Mouse (Mus musculus): ENCODE measurements around the gene Gm20388. TPM values are rescaled to one million over a fixed set of nuclear protein-coding genes. Genes with fewer than 3 reads are reported as not detected.
"Not testable (repeated sequence)": the region's sequence is repeated elsewhere in the genome, so short reads cannot be mapped to it uniquely, and the experiment has no call there.

The Gm20388 gene
- polyA plus RNA-seq, 1 experiment: 59.3 TPM

GRCm38 (mm10) chr8:124007829-124008228, 4097.2 kb downstream of the Gm20388 start:
- DNase-seq (ENCODE audit: low read depth): no peak

GRCm38 (mm10) chr8:124011580-124011979, 4100.9 kb downstream of the Gm20388 start:
- TF ChIP-seq CTCF (IDR thresholded peaks at IDR 0.05; ENCODE audit: borderline replicate concordance, extremely low read depth, insufficient read depth, insufficient read length) (no peak), POLR2A (IDR thresholded peaks at IDR 0.05; ENCODE audit: borderline replicate concordance, extremely low read depth, insufficient read depth, insufficient read length, poor library complexity, severe bottlenecking) (no peak)

More at GRCm38 (mm10) chr8:124007829-124008228, 4097.2 kb downstream of the Gm20388 start:
- no peak for TF ChIP-seq POLR2A (IDR thresholded peaks at IDR 0.05; ENCODE audit: borderline replicate concordance, extremely low read depth, insufficient read depth, insufficient read length, poor library complexity, severe bottlenecking)
- no peak for TF ChIP-seq CTCF (IDR thresholded peaks at IDR 0.05; ENCODE audit: borderline replicate concordance, extremely low read depth, insufficient read depth, insufficient read length)

GRCm38 (mm10) chr8:124011989-124012586, 4101.4 kb downstream of the Gm20388 start:
- TF ChIP-seq CTCF (IDR thresholded peaks at IDR 0.05; ENCODE audit: borderline replicate concordance, extremely low read depth, insufficient read depth, insufficient read length) (no peak), POLR2A (IDR thresholded peaks at IDR 0.05; ENCODE audit: borderline replicate concordance, extremely low read depth, insufficient read depth, insufficient read length, poor library complexity, severe bottlenecking) (no peak)
- DNase-seq (ENCODE audit: low read depth): no peak

More at GRCm38 (mm10) chr8:124011580-124011979, 4100.9 kb downstream of the Gm20388 start:
- no peak for DNase-seq (ENCODE audit: low read depth)

DNA sequence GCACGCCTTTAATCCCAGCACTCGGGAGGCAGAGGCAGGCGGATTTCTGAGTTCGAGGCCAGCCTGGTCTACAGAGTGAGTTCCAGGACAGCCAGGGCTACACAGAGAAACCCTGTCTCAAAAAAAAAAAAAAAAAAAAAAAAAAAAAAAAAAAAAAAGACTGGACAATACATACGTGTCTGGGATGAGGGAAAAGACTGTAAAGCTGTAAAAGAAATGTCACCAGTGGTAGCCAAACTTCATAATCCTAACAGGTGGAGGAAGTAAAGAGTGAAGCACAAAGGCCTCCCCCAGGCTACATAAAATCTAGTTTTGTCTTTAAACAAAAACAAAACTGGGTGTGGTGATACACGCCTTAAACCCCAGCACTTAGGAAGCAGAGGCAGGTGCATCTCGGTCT, 4103.7 kb downstream of the Gm20388 start:
- DNase-seq (ENCODE audit: low read depth): not testable (repeated sequence)

DNA sequence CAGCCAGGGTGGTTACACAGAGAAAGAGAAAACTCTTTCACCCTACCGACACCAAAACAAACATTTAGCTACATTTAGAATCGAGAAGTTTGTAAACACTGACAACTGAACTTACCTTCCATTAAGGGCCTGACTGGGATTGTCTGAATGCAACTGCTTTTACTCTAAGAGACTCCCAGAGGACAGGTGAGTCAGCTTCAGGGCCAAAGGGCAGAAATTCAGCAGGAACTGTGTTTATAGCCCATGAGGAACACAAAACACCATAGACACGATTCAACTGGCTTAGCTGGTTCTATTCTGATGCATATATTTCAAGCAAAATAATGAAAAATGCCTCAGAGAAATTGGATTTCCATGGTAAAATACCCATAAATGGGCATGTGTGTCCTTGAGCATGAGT, 4104.1 kb downstream of the Gm20388 start:
- TF ChIP-seq POLR2A (IDR thresholded peaks at IDR 0.05; ENCODE audit: borderline replicate concordance, extremely low read depth, insufficient read depth, insufficient read length, poor library complexity, severe bottlenecking) (no peak), CTCF (IDR thresholded peaks at IDR 0.05; ENCODE audit: borderline replicate concordance, extremely low read depth, insufficient read depth, insufficient read length) (no peak)
- no peak for DNase-seq (ENCODE audit: low read depth)

DNA sequence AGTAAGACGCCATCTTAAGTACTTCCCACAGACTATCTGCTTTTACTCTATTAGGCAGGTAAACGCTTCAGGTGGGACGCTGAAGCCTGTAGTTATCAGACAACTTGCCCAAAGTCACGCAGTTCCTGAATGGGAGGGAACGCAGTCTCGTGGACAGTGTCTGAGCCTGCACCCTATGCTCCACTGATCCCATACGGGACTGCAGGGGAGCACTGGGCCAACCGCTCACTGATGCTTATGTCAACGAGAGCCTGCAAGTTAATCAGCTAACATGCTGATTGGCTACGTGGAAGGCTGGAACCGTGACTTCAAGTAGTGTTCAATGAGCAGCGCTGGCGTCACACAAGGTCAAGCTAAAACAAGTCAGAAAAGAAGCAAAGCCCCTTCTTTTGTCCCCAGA, 4109.1 kb downstream of the Gm20388 start:
- TF ChIP-seq CTCF (IDR thresholded peaks at IDR 0.05; ENCODE audit: borderline replicate concordance, extremely low read depth, insufficient read depth, insufficient read length) (no peak), POLR2A (IDR thresholded peaks at IDR 0.05; ENCODE audit: borderline replicate concordance, extremely low read depth, insufficient read depth, insufficient read length, poor library complexity, severe bottlenecking) (no peak)
- DNase-seq (ENCODE audit: low read depth): peak; percentile 11

- TF ChIP-seq CTCF (IDR thresholded peaks at IDR 0.05; ENCODE audit: borderline replicate concordance, extremely low read depth, insufficient read depth, insufficient read length) (peak; percentile 3; the same call in 1 of the 2 replicates), POLR2A (IDR thresholded peaks at IDR 0.05; ENCODE audit: borderline replicate concordance, extremely low read depth, insufficient read depth, insufficient read length, poor library complexity, severe bottlenecking) (peak; percentile 52; the same call in 1 of the 2 replicates)
- DNase-seq (ENCODE audit: low read depth): peak; percentile 86
Observed at GRCm38 (mm10) chr8:124020439-124021236, 4110.0 kb downstream of the Gm20388 start.

DNA sequence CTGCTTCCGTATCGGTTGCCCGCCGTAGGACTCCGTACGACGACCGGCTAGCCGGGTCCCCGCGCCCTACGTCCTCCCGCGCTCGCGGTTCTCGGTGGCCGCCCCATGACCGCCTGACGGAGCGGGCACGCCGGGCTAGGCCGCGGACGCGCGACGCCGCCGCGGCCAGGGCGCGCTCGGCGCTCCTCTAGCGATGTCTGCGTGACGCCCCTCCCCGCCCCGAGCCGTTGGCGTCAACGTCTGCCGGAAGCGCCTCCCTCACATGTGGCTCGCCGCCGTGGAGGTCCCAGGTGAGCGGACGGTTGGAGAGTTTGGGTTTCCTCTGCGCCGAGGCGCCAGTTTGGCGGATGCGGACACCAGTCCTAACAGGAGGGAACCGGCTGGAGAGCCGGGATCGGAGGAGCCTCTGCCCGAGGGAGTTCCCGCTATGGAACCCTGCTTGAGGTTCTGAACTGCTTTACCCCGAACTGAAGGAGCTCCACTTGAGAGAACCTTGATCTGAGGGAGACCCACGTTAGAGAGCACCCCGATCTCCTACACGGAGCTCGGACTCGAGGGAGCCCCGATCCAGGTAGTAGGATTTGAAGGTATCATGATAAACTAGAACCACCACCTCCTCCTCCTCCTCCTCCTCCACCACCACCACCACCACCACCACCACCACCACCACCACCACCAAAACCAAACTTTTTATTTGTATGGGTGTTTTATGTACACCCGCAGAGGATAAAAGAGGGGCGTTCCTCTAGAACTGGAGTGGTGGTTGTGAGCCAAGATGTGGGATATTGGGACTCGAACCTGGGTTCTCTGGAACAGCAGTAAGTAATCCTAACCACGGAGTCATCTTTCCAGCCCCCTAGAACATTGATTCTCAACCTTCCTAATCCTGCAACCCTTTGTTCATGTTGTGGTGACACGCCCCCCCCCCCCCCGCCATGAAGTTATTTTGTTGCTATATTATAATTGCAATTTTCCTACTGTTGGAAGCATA, 4110.9 kb downstream of the Gm20388 start, which contains the start of the genes Taf5l and Urb2:
TSS of gene Taf5l (minus strand) at position 161 of the 991 bp plus-strand sequence.
TSS of gene Urb2 (plus strand) at position 272 of the 991 bp plus-strand sequence.
- TF ChIP-seq POLR2A (IDR thresholded peaks at IDR 0.05; ENCODE audit: borderline replicate concordance, extremely low read depth, insufficient read depth, insufficient read length, poor library complexity, severe bottlenecking): peak; percentile 84
- TF ChIP-seq CTCF (IDR thresholded peaks at IDR 0.05; ENCODE audit: borderline replicate concordance, extremely low read depth, insufficient read depth, insufficient read length): no peak
- DNase-seq (ENCODE audit: low read depth): peak; percentile 96

DNA sequence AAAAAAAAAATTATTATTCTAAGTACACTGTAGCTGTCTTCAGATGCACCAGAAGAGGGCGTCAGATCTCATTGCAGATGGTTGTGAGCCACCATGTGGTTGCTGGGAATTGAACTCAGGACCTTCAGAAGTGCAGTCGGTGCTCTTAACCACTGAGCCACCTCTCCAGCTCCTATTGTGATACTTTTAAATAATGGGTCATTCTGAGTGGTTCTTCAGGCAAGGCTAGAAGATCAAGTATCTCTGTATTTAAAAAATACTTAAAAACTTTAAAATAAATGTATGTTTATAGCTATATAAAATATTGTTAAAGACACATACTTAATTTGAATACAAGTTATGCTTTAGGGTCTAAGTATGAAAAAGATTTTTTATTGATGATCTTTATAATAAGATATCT, 4115.6 kb downstream of the Gm20388 start:
- DNase-seq (ENCODE audit: low read depth): not testable (repeated sequence)

DNA sequence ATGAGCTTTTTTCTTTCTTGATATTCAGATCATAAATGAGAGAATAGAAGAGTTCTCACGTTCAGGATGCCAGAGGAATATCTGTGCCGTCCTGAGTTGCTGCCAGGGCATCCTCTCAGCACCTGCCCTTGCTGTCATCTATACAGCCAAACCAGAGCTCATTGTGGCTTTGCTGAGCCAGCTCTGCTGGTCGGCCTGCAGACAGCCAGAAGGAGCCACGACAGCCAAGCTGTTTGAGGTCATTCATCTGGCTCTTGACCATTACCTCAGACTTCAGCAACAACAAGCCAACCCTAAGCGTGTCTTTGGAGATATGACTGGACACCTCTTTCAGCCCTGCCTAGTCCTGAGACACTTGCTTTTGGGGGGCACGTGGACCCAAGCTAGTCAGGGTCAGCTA, 4117.2 kb downstream of the Gm20388 start:
- TF ChIP-seq POLR2A (IDR thresholded peaks at IDR 0.05; ENCODE audit: borderline replicate concordance, extremely low read depth, insufficient read depth, insufficient read length, poor library complexity, severe bottlenecking): no peak
- TF ChIP-seq CTCF (IDR thresholded peaks at IDR 0.05; ENCODE audit: borderline replicate concordance, extremely low read depth, insufficient read depth, insufficient read length): no peak
- no peak for DNase-seq (ENCODE audit: low read depth)

GRCm38 (mm10) chr8:124033400-124033799, 4122.8 kb downstream of the Gm20388 start:
- no peak for TF ChIP-seq CTCF (IDR thresholded peaks at IDR 0.05; ENCODE audit: borderline replicate concordance, extremely low read depth, insufficient read depth, insufficient read length)
- TF ChIP-seq POLR2A (IDR thresholded peaks at IDR 0.05; ENCODE audit: borderline replicate concordance, extremely low read depth, insufficient read depth, insufficient read length, poor library complexity, severe bottlenecking): no peak
- peak; percentile 5 for DNase-seq (ENCODE audit: low read depth)

All from brain, embryonic 14.5 days (tissue).